Mouse (Mus musculus): ENCODE measurements at regions not wholly inside any gene's neighbourhood (a gene's known extent, or its start where the extent isn't known, plus 50 kb on each side); places are given as distances from the start of the nearest gene placed in this dataset.

DNA sequence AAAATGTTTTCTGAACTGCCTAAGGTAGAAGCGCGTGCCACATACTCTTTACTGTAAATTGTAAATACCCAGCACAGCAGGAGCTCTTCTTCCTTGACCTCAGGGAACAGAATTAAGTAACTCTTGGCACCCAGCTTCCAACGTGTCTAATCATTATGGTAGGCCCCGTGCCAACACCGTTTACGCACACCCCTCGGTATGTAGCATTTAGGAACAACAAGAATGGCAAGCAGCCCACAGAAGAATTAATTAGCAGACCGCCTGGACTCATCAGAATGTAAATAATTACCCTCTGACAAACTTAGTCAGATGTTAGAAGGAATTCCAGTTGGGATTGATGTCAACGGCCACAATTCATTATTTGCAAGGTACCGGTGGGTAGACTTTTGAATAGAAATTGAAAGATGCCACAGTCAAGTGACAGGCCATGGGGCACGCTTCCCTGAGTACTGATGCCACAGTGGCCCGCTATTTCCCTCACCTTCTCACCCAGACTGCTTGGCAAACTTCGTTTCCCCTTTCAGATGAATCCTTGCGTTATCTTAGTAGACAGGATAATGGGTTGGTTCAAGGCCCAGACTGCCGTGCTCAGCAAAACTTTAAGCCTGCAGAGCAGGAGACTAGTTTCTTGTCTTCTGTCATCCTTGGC lies 81.2 kb upstream of the Galnt5 start:
- no peaks in the 10 kb centered on the region for H3K9me3 ChIP-seq
- WGBS: 80% methylated on average over 15 of the region's 15 CpGs
- no peak for ATAC-seq (ENCODE audit: extremely low read depth, insufficient number of reproducible peaks, low FRiP score, low TSS enrichment)

GRCm38 (mm10) chr2:57917721-57918120 lies 80.0 kb upstream of the Galnt5 start:
- H3K36me3 ChIP-seq: no peaks in the 10 kb centered on the region
- no peaks in the 10 kb centered on the region for H3K9me3 ChIP-seq
- ATAC-seq (ENCODE audit: extremely low read depth, insufficient number of reproducible peaks, low FRiP score, low TSS enrichment): no peak
- no peaks in the 10 kb centered on the region for H3K27me3 ChIP-seq (replicated peaks)
- no peak overlapping the region for H3K27ac ChIP-seq (replicated peaks)
- no peak overlapping the region for H3K4me3 ChIP-seq
- no peak overlapping the region for H3K4me2 ChIP-seq
- 82% methylated on average over 6 of the region's 6 CpGs for WGBS
- H3K9ac ChIP-seq: no peak overlapping the region
- H3K4me1 ChIP-seq: no peaks in the 10 kb centered on the region

More for the DNA sequence above, 81.2 kb upstream of the Galnt5 start:
- Histone ChIP-seq H3K4me1 (no peaks in the 10 kb centered on the region), H3K9ac (no peak overlapping the region), H3K27ac (replicated peaks) (no peak overlapping the region), H3K4me3 (no peak overlapping the region), H3K27me3 (replicated peaks) (no peaks in the 10 kb centered on the region), H3K36me3 (no peaks in the 10 kb centered on the region), H3K4me2 (no peak overlapping the region)

DNA sequence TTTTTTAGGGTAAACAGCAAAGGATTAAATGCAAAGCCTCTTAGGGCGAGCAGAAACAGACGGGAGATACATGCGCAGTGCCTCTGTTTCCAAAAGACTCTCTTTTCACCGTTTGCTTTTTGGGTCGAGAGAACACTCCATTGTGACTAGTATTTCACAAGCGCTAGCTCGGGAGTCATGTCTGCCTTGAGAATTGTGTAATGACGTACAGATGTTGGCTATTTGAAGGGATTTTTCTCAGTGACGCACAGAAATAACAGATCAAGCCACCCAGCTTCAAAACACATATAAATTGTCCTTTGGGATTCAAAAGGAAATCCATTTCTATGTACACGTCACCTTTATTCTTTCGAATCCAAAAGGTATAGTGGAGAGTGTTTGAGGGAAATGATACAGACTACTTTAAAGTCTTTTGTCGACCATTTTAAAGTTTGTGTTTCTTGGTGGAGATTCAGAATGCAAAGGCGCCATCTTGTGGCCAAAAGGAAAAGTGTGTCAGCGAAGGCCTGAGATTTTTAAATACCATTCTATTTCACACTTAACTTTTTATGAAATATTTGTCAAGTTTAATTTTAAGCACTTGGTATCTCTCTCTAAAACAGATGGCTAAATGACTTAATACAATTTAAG lies 78.5 kb upstream of the Galnt5 start:
- Histone ChIP-seq H3K27me3 (replicated peaks) (no peaks in the 10 kb centered on the region), H3K4me1 (no peaks in the 10 kb centered on the region), H3K4me3 (no peak overlapping the region), H3K27ac (replicated peaks) (no peak overlapping the region), H3K9me3 (no peaks in the 10 kb centered on the region), H3K9ac (no peak overlapping the region), H3K4me2 (peak overlapping the region; percentile 28; the same call in 1 of the 2 replicates), H3K36me3 (no peaks in the 10 kb centered on the region)
- 49% methylated on average over 14 of the region's 14 CpGs for WGBS
- ATAC-seq (ENCODE audit: extremely low read depth, insufficient number of reproducible peaks, low FRiP score, low TSS enrichment): no peak

DNA sequence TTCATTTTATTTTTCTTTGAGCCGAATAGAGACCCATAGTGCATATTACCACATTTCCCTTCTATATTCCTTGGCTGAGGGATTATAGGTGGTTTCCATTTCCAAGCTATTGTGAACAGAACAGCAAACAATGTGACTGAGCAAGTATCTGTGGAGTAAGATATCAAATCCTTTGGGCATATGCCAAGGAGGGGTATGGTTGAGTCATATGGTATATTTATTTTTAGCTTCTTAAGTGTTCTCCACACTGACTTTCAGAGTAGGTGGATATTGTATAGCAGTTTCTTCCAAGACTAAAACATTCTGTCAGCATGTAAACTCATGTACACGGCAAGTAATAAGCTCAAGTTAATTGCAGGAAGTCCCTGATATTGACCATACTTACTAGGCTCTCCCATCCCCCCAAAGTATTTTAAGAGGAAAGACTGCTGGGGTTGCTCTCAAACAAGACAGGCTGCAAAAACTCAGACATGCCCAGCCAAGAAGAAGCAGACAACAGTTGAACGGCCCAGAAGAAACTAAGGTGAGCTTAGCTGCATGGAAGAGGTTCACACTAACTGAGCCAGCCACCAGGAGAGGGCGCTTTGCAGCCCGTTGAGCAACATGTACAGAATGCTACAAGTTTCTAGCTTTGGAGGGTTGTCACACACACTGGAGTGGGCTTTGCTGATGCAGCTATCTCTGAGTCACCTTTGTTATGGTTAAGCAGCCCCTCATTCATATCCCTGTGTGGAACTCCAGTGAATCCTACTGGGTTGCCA lies 63.4 kb upstream of the Galnt5 start:
- Histone ChIP-seq H3K4me3 (no peak overlapping the region), H3K9me3 (no peaks in the 10 kb centered on the region), H3K27ac (replicated peaks) (peak overlapping the region; percentile 40), H3K27me3 (replicated peaks) (no peaks in the 10 kb centered on the region), H3K4me2 (peak overlapping the region; percentile 7; the same call in 1 of the 2 replicates), H3K36me3 (no peaks in the 10 kb centered on the region), H3K9ac (no peak overlapping the region), H3K4me1 (peaks cover 11% of the 10 kb centered on the region; the same call in 1 of the 2 replicates)
- 39% methylated on average over 5 of the region's 5 CpGs for WGBS
- ATAC-seq (ENCODE audit: extremely low read depth, insufficient number of reproducible peaks, low FRiP score, low TSS enrichment): no peak; the same call in 1 of the 2 replicates
